Mouse (Mus musculus): ENCODE results near the gene Jph3.

DNA sequence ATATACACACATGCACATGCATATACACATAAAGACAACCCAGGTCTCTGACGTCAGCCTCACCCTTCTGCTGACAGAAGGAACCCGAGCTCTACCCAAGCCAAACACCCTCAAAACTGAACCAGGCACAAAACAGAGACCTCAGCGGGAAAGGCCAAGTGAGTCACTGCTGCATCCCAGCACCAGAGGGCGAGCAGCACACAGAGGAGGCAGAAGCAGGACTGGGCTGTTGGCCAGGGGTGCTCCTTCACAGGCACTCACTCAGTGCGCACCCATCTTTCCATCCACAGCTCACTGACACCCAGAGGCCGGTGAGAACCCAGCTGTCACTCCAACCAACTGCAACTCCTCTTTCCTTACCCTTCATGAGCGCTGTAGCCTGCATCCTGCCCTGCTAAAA lies 88.8 kb downstream of the Jph3 start:
- TF ChIP-seq CTCF (IDR thresholded peaks at IDR 0.05) (no peak), POLR2A (IDR thresholded peaks at IDR 0.05; ENCODE audit: insufficient read depth, low read depth, low read length) (no peak)

Data from heart, adult 2 months (tissue).